Mouse (Mus musculus): ENCODE measurements around the gene Dek. TPM values are rescaled to one million over a fixed set of nuclear protein-coding genes. Genes with fewer than 3 reads are reported as not detected.

Gene Dek
- total and polyA plus RNA-seq, 3 experiments: 97.9 to 5,191 (median 207) TPM

GRCm38 (mm10) chr13:47062756-47063155 is 43.2 kb downstream of the Dek start:
- TF ChIP-seq GABPA (IDR thresholded peaks at IDR 0.05; ENCODE audit: low read depth, low read length) (no peak), MAX (IDR thresholded peaks at IDR 0.05; ENCODE audit: low read length) (no peak), GATA1 (IDR thresholded peaks at IDR 0.05; ENCODE audit: low read depth, low read length) (no peak), CHD1 (IDR thresholded peaks at IDR 0.05; ENCODE audit: low read depth, low read length) (no peak), CTCF (IDR thresholded peaks at IDR 0.05 in 2 of 3, conservative IDR thresholded peaks at IDR 0.05 in 1 of 3; ENCODE audit: control insufficient read depth in 1 of 3, insufficient read depth in 1 of 3, low read depth in 2 of 3, low read length in 3 of 3, poor library complexity in 1 of 3, severe bottlenecking in 1 of 3) (no peak), KAT2A (conservative IDR thresholded peaks at IDR 0.05; ENCODE audit: low read depth, low read length) (no peak), CHD2 (IDR thresholded peaks at IDR 0.05; ENCODE audit: low read length) (no peak)
- Histone ChIP-seq H3K27me3 (ENCODE audit: control insufficient read depth in 1 of 2, insufficient read depth in 2 of 2, low read length in 2 of 2) (no peaks in the 10 kb centered on the region), H3K79me2 (ENCODE audit: control insufficient read depth, insufficient read depth, low read length, poor library complexity) (no peaks in the 10 kb centered on the region), H3K27ac (ENCODE audit: control insufficient read depth, low read depth, low read length) (no peak overlapping the region), H3K9ac (ENCODE audit: control insufficient read depth, low read depth, low read length, poor library complexity, severe bottlenecking) (no peak overlapping the region), H3K4me1 (ENCODE audit: control insufficient read depth in 1 of 2, insufficient read depth in 2 of 2, low read length in 2 of 2) (no peaks in the 10 kb centered on the region), H3K4me3 (ENCODE audit: control insufficient read depth in 1 of 2, insufficient read depth in 1 of 2, low read depth in 2 of 2, low read length in 2 of 2) (no peak overlapping the region), H3K36me3 (ENCODE audit: control insufficient read depth in 1 of 2, insufficient read depth in 2 of 2, low read length in 2 of 2) (no peaks in the 10 kb centered on the region; a peak in 1 of 4 replicates), H3K9me3 (replicated peaks; ENCODE audit: insufficient read depth, low read length) (no peaks in the 10 kb centered on the region)
- no peak for DNase-seq (ENCODE audit: low read depth, low spot score)

GRCm38 (mm10) chr13:47056781-47057180 is 49.2 kb downstream of the Dek start:
- TF ChIP-seq SMC3 (IDR thresholded peaks at IDR 0.05; ENCODE audit: low read depth, low read length): no peak
- no peak for TF ChIP-seq GABPA (IDR thresholded peaks at IDR 0.05; ENCODE audit: low read depth, low read length)
- TF ChIP-seq CTCF (IDR thresholded peaks at IDR 0.05 in 2 of 3, conservative IDR thresholded peaks at IDR 0.05 in 1 of 3; ENCODE audit: control insufficient read depth in 1 of 3, insufficient read depth in 1 of 3, low read depth in 2 of 3, low read length in 3 of 3, poor library complexity in 1 of 3, severe bottlenecking in 1 of 3): no peak
- Histone ChIP-seq H3K4me3 (ENCODE audit: control insufficient read depth in 1 of 2, insufficient read depth in 1 of 2, low read depth in 2 of 2, low read length in 2 of 2) (no peak overlapping the region), H3K9ac (ENCODE audit: control insufficient read depth, low read depth, low read length, poor library complexity, severe bottlenecking) (no peak overlapping the region), H3K79me2 (ENCODE audit: control insufficient read depth, insufficient read depth, low read length, poor library complexity) (no peaks in the 10 kb centered on the region), H3K9me3 (replicated peaks; ENCODE audit: insufficient read depth, low read length) (no peaks in the 10 kb centered on the region), H3K27me3 (ENCODE audit: control insufficient read depth in 1 of 2, insufficient read depth in 2 of 2, low read length in 2 of 2) (no peaks in the 10 kb centered on the region), H3K4me1 (ENCODE audit: control insufficient read depth in 1 of 2, insufficient read depth in 2 of 2, low read length in 2 of 2) (no peaks in the 10 kb centered on the region), H3K36me3 (ENCODE audit: control insufficient read depth in 1 of 2, insufficient read depth in 2 of 2, low read length in 2 of 2) (no peaks in the 10 kb centered on the region), H3K27ac (ENCODE audit: control insufficient read depth, low read depth, low read length) (no peak overlapping the region)
- DNase-seq (ENCODE audit: low read depth, low spot score): no peak

GRCm38 (mm10) chr13:47056126-47056525 is 49.9 kb downstream of the Dek start:
- DNase-seq (ENCODE audit: low read depth, low spot score): no peak
- no peaks in the 10 kb centered on the region for H3K9me3 ChIP-seq (replicated peaks; ENCODE audit: insufficient read depth, low read length)
- no peaks in the 10 kb centered on the region for H3K79me2 ChIP-seq (ENCODE audit: control insufficient read depth, insufficient read depth, low read length, poor library complexity)
- H3K4me3 ChIP-seq (ENCODE audit: control insufficient read depth in 1 of 2, insufficient read depth in 1 of 2, low read depth in 2 of 2, low read length in 2 of 2): no peak overlapping the region
- no peaks in the 10 kb centered on the region for H3K4me1 ChIP-seq (ENCODE audit: control insufficient read depth in 1 of 2, insufficient read depth in 2 of 2, low read length in 2 of 2)
- TF ChIP-seq ETS1 (IDR thresholded peaks at IDR 0.05; ENCODE audit: low read depth, low read length): no peak
- no peak for TF ChIP-seq TAL1 (IDR thresholded peaks at IDR 0.05; ENCODE audit: low read length)
- no peak for TF ChIP-seq USF1 (IDR thresholded peaks at IDR 0.05; ENCODE audit: low read depth, low read length)
- no peak for TF ChIP-seq CTCF (IDR thresholded peaks at IDR 0.05 in 2 of 3, conservative IDR thresholded peaks at IDR 0.05 in 1 of 3; ENCODE audit: control insufficient read depth in 1 of 3, insufficient read depth in 1 of 3, low read depth in 2 of 3, low read length in 3 of 3, poor library complexity in 1 of 3, severe bottlenecking in 1 of 3)
- TF ChIP-seq CHD1 (IDR thresholded peaks at IDR 0.05; ENCODE audit: low read depth, low read length): no peak
- no peak for TF ChIP-seq ZMIZ1 (IDR thresholded peaks at IDR 0.05; ENCODE audit: low read depth, low read length)
- no peak for TF ChIP-seq EP300 (IDR thresholded peaks at IDR 0.05; ENCODE audit: low read depth in 1 of 2, low read length in 2 of 2)
- TF ChIP-seq POLR2AphosphoS2 (IDR thresholded peaks at IDR 0.05; ENCODE audit: low read length): no peak
- no peak for TF ChIP-seq CHD2 (IDR thresholded peaks at IDR 0.05; ENCODE audit: low read length)
- H3K9ac ChIP-seq (ENCODE audit: control insufficient read depth, low read depth, low read length, poor library complexity, severe bottlenecking): no peak overlapping the region
- H3K27ac ChIP-seq (ENCODE audit: control insufficient read depth, low read depth, low read length): no peak overlapping the region
- H3K27me3 ChIP-seq (ENCODE audit: control insufficient read depth in 1 of 2, insufficient read depth in 2 of 2, low read length in 2 of 2): no peaks in the 10 kb centered on the region
- no peaks in the 10 kb centered on the region for H3K36me3 ChIP-seq (ENCODE audit: control insufficient read depth in 1 of 2, insufficient read depth in 2 of 2, low read length in 2 of 2)

Measured in MEL (cell line).